Mouse (Mus musculus) G1E (cell line): Measurements from ENCODE around the gene Epn2. TPM values are rescaled to one million over a fixed set of nuclear protein-coding genes. Genes with fewer than 3 reads are reported as not detected.

Experiments used
- ATAC-seq: 2 replicates; pipeline ENCODE4 v1.8.0; 2016; ENCODE audit warnings: mild to moderate bottlenecking; ENCODE audit not compliant: insufficient number of reproducible peaks, poor library complexity, low FRiP score, severe bottlenecking; ENCODE audit errors: extremely low read depth
- DNase-seq: peaks from one replicate; pipeline ENCODE4 v3.0.0; 2012; ENCODE audit warnings: low spot score
- H3K27me3 ChIP-seq: 2 replicates; pipeline ENCODE4 v1.6.1; 2012; ENCODE audit warnings: mild to moderate bottlenecking, low read length, inconsistent platforms; ENCODE audit not compliant: insufficient read depth
- H3K36me3 ChIP-seq: replicated peaks from 2 replicates; pipeline ENCODE3; 2012; ENCODE audit warnings: mild to moderate bottlenecking, inconsistent platforms
- H3K4me1 ChIP-seq: 2 replicates; pipeline ENCODE4 v1.6.1; 2012; ENCODE audit warnings: low read depth, low read length, inconsistent platforms, mixed read lengths; ENCODE audit not compliant: insufficient read depth
- H3K4me3 ChIP-seq: 2 replicates; pipeline ENCODE4 v1.5.1; 2012; ENCODE audit warnings: low read depth, mild to moderate bottlenecking, inconsistent platforms, low read length, moderate library complexity, mixed read lengths
- H3K9me3 ChIP-seq: replicated peaks from 2 replicates; pipeline ENCODE4 v1.6.1; 2012; ENCODE audit warnings: inconsistent platforms
- CTCF ChIP-seq: IDR thresholded peaks from 2 replicates; pipeline ENCODE4 v1.5.1; 2012; ENCODE audit warnings: low read depth, low read length, inconsistent platforms, mixed read lengths
- GATA1 ChIP-seq: IDR thresholded peaks from 2 replicates; pipeline ENCODE4 v1.6.1; 2012; ENCODE audit warnings: borderline replicate concordance, low read length, inconsistent platforms, mixed read lengths
- GATA2 ChIP-seq: IDR thresholded peaks from 2 replicates; pipeline ENCODE4 v1.6.1; 2012; ENCODE audit warnings: low read depth, low read length, inconsistent platforms, borderline replicate concordance
- POLR2AphosphoS5 ChIP-seq: IDR thresholded peaks from 2 replicates; pipeline ENCODE4 v1.6.1; 2012; ENCODE audit warnings: low read depth, low read length, inconsistent platforms; ENCODE audit not compliant: insufficient replicate concordance
- TAL1 ChIP-seq: conservative IDR thresholded peaks from 2 replicates; pipeline ENCODE4 v1.6.1; 2012; ENCODE audit warnings: low read depth, low read length, inconsistent platforms, mixed read lengths
- polyA plus RNA-seq: library from polyadenylated mRNA; stranded (reverse); fragments of >175 nt; gene quantifications from 2 replicates; pipeline ENCODE4 v1.2.3, GENCODE M21; 2012
- total RNA-seq, 2 experiments: library from RNA; stranded (forward) in 1 of 2; stranded (reverse) in 1 of 2; fragments of 200-1000 nt in 1 of 2; fragments of >200 nt in 1 of 2; fragmentation: Nextera tagmentation in 1 of 2; gene quantifications; 2 replicates each; pipeline ENCODE4 v1.2.3; 2014 to 2017

Epn2 gene
- total and polyA plus RNA-seq, 3 experiments = 2.3 to 4.5 (median 2.6) TPM

DNA sequence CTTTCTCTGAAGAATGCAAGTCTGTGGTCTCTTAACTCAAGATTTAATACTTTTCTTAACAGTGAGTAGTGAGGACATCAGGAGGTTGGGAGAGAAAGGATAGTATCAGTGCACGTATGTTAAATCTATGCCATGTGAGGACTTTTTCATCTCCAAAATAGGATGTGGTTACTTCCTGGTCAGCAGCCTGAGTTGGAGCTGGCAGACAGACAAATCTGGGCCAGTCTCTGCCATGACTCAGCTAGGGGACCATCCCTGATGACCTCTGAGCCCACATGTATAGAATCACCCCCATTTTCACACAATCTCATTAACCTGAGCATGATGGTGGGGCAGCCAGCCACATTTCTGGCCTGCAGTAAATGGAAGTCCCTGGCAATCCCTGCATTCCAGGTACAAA, 61.5 kb downstream of the Epn2 start:
- TF ChIP-seq GATA2 (no peak), GATA1 (no peak), CTCF (no peak), TAL1 (no peak), POLR2AphosphoS5 (no peak)
- Histone ChIP-seq H3K4me1 (no peaks in the 10 kb centered on the region), H3K36me3 (peaks cover 41% of the 10 kb centered on the region), H3K27me3 (no peaks in the 10 kb centered on the region), H3K9me3 (no peaks in the 10 kb centered on the region), H3K4me3 (no peak overlapping the region)
- ATAC-seq (no peak), DNase-seq (no peak)

DNA sequence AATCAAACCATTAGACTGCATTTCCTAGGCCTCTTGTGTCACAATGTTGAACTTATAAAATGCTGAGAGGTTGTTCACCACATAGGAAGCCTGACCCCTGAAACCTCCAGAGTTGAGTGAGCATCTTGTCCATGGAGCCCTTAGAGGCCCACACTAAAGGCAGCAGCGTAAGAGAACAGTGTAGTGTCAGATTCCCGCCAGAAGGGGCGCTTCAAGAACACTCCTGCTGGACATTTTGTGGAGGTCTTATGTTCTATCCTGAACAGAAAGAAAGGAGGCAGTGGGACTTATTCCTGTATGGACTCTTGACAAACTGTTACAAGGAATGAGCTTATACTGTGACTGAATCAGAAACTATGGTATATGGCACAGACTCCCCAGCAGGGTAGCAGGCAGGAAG, 64.5 kb downstream of the Epn2 start:
- no peak for DNase-seq

DNA sequence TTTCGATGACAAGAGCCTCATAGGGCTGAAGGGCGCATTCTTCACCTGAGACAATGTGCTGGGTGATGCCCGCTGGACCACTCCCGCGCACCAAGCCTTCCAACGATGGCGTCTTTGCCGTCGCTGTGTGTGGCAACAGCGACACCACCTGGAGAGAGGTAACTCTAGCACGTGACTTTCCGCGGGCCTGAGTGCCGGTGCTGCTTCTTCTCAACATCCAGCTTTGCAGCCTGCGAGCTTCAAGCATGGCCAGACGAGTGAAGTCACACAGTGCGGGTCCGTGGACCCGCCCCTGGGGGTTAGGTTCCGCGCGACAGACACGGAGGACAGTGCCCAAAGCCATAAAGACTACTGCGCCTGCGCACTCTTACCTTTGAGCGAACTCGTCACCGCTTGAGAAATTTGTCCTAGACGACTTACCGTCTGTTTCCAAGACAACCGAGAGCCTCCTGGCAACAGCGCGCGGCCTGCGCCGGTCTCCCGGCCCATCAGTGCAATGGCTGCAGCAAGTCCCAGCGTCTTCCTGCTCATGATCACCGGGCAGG, 74.7 kb downstream of the Epn2 start, which contains the start of gene B9d1:
Gene B9d1 (plus strand): TSS at position 432 of the 545 bp plus-strand sequence.
- Histone ChIP-seq H3K36me3 (peaks cover 23% of the 10 kb centered on the region), H3K4me1 (peaks cover 25% of the 10 kb centered on the region), H3K4me3 (peak within 1 kb of the TSS; percentile 78), H3K27me3 (0 out of 2 replicates have a peak, but pooled peaks cover 2% of the 10 kb centered on the region), H3K9me3 (no peaks in the 10 kb centered on the region)
- TF ChIP-seq CTCF = peak; percentile 75
- TF ChIP-seq TAL1 = no peak
- TF ChIP-seq POLR2AphosphoS5 = no peak
- peak; percentile 80 for ATAC-seq
- peak; percentile 75 for DNase-seq

More for the DNA sequence above, 64.5 kb downstream of the Epn2 start:
- H3K4me3 ChIP-seq = no peak overlapping the region
- no peaks in the 10 kb centered on the region for H3K27me3 ChIP-seq
- H3K4me1 ChIP-seq = no peaks in the 10 kb centered on the region
- H3K36me3 ChIP-seq = peaks cover 47% of the 10 kb centered on the region
- TF ChIP-seq CTCF (peak; percentile 34; the same call in 1 of the 2 replicates), POLR2AphosphoS5 (no peak), GATA1 (no peak), GATA2 (no peak), TAL1 (no peak)
- ATAC-seq = no peak
- no peaks in the 10 kb centered on the region for H3K9me3 ChIP-seq

DNA sequence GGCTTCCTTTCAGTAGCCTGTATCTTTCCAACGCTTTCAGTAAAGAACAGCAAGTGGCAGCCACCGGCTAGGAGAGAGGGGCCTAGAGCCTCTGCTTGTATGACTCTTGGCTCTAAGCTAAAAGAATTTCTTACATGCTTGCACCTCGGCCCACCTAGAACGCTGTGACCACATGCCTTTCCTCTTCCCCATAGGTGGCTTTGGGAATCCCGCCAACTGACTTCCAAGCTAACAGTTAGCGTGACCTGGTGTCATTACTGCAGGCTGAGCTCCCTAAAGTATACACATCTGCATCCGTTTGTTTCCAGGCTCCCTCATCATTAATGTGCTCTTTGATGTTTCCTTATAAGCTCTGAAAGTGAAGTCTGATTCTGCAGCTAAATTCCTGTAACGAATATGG, 75.6 kb downstream of the Epn2 start:
- TF ChIP-seq TAL1 (no peak), GATA1 (no peak), GATA2 (no peak), POLR2AphosphoS5 (no peak), CTCF (no peak)
- 0 out of 2 replicates have a peak, but pooled peaks cover 4% of the 10 kb centered on the region for H3K27me3 ChIP-seq
- no peak for ATAC-seq

DNA sequence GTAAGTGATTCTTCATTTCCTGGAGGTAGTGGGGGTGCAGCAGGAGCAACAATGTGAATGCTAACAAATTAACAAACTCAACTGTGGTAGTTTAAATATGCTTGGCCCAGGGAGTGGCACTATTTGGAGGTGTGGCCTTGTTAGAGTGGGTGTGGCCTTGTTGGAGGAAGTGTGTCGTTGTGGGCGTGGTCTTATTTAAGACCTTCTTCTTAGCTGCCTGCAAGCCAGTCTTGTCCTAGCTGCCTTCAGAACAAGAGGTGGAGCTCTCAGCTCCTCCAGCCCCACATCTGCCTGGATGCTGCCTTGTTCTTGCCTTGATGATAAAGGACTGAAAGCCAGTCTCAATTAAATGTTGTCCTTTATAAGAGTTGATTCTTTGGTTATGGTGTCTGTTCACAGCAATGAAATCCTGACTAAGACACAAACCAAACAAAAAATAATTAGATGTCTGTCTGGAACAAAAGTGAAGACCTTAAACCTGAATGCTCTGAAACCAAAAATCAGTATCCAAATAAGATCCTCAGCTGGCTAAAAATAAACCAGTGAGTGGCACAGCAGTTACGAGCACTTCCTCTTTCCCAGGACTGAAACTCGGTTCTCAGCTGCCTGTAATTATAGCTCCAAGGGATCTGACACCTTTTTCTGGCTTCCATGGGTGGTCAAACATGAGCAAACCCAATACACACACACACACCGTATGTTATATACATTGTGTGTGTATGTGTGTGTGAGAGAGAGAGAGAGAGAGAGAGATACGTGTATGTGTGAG, 80.6 kb downstream of the Epn2 start:
- no peak for ATAC-seq
- TF ChIP-seq CTCF = no peak
- TF ChIP-seq GATA2 = no peak
- TF ChIP-seq POLR2AphosphoS5 = no peak
- TF ChIP-seq GATA1 = no peak
- no peak for TF ChIP-seq TAL1
- Histone ChIP-seq H3K9me3 (no peaks in the 10 kb centered on the region), H3K4me1 (peaks cover 25% of the 10 kb centered on the region), H3K27me3 (0 out of 2 replicates have a peak, but pooled peaks cover 4% of the 10 kb centered on the region), H3K4me3 (no peak overlapping the region), H3K36me3 (no peaks in the 10 kb centered on the region)
- DNase-seq = no peak

More for the DNA sequence above, 75.6 kb downstream of the Epn2 start:
- H3K4me3 ChIP-seq = no peak overlapping the region
- H3K4me1 ChIP-seq = peaks cover 33% of the 10 kb centered on the region
- no peaks in the 10 kb centered on the region for H3K9me3 ChIP-seq
- DNase-seq = no peak
- peaks cover 14% of the 10 kb centered on the region for H3K36me3 ChIP-seq

DNA sequence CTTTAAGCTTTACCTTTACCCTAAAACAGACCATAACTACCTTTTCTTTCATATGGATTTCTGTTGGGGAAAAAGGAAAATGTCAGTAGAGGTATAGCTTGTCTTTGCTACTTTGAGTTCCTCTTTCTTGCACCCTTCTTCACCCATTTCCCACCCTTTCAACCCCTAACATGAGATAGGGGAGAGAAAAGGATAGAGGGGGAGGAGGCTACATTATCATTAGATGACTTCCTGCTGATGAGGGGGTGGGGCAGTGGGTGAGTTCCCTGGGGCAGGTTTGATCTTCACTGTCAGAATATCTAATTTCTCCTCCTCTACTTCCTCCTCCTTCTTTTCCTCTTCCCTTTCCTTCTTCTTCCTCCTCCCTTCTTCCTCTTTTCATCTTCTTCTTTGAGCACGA, 82.0 kb downstream of the Epn2 start:
- peaks cover 7% of the 10 kb centered on the region for H3K36me3 ChIP-seq
- no peak overlapping the region for H3K4me3 ChIP-seq
- DNase-seq (no peak), ATAC-seq (no peak)
- H3K27me3 ChIP-seq = 0 out of 2 replicates have a peak, but pooled peaks cover 4% of the 10 kb centered on the region
- H3K4me1 ChIP-seq = peaks cover 38% of the 10 kb centered on the region
- TF ChIP-seq TAL1 = no peak
- no peak for TF ChIP-seq POLR2AphosphoS5
- no peak for TF ChIP-seq GATA1
- TF ChIP-seq CTCF = no peak
- TF ChIP-seq GATA2 = no peak
- H3K9me3 ChIP-seq = no peaks in the 10 kb centered on the region

DNA sequence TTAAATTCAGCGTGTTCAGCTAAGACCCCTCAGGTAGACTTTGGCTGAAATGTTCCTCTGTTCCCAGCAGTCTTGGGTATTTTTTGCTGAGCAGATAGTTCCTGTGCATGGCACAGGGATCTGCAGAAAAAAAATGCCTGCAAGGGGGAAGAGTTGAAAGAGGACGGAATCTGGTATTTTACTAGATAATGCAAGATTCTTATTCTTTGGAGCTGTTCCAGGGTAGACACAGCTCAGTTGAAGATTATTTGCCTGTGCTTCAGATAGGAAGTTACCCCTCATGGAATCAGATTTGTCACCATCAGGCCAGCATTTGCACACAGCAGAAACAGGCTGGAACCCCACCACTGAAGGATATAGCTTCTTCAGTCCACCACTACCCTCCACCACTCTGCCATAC, 84.0 kb downstream of the Epn2 start:
- Histone ChIP-seq H3K27me3 (0 out of 2 replicates have a peak, but pooled peaks cover 4% of the 10 kb centered on the region), H3K4me1 (peaks cover 41% of the 10 kb centered on the region), H3K36me3 (peaks cover 26% of the 10 kb centered on the region), H3K9me3 (no peaks in the 10 kb centered on the region), H3K4me3 (no peak overlapping the region)
- DNase-seq = no peak
- TF ChIP-seq TAL1 (no peak), POLR2AphosphoS5 (no peak), GATA2 (no peak), GATA1 (no peak), CTCF (no peak)
- no peak for ATAC-seq
